Mouse (Mus musculus): ENCODE results near the gene Gm6882.
"Not testable (repeated sequence)": the region's sequence is repeated elsewhere in the genome, so short reads cannot be mapped to it uniquely, and the experiment has no call there.

Gm6882 gene

GRCm38 (mm10) chr7:21432645-21433044, at the start of gene Gm6882:
Gm6882 (minus strand) TSS chr7:21432745.
- DNase-seq (ENCODE audit: low spot score), result not testable (repeated sequence)
